Mouse (Mus musculus): ENCODE measurements at regions not wholly inside any gene's neighbourhood (a gene's known extent, or its start where the extent isn't known, plus 50 kb on each side); places are given as distances from the start of the nearest gene placed in this dataset.

- no peak for DNase-seq
- intact Hi-C loops (cut with DNase I), result no loop called here
These were observed 236.2 kb downstream of the 1500009L16Rik start for GRCm38 (mm10) chr10:83958826-83959225.

GRCm38 (mm10) chr10:83963232-83963760 is 240.6 kb downstream of the 1500009L16Rik start:
- no peak for DNase-seq
- intact Hi-C loops (cut with DNase I), result no loop called here

GRCm38 (mm10) chr10:83963779-83964643 is 241.3 kb downstream of the 1500009L16Rik start:
- intact Hi-C loops (cut with DNase I), result no loop called here
- DNase-seq, result no peak

GRCm38 (mm10) chr10:83964838-83965237 is 242.2 kb downstream of the 1500009L16Rik start:
- no peak for DNase-seq
- intact Hi-C loops (cut with DNase I), result no loop called here

GRCm38 (mm10) chr10:83970501-83970900 is 247.8 kb downstream of the 1500009L16Rik start:
- intact Hi-C loops (cut with DNase I), result no loop called here
- DNase-seq, result no peak

GRCm38 (mm10) chr10:83974548-83974947 is 251.9 kb downstream of the 1500009L16Rik start:
- DNase-seq, result no peak
- intact Hi-C loops (cut with DNase I), result no loop called here

GRCm38 (mm10) chr10:83976548-83976947 is 253.9 kb downstream of the 1500009L16Rik start:
- intact Hi-C loops (cut with DNase I), result no loop called here
- no peak for DNase-seq

- no peak for DNase-seq
- intact Hi-C loops (cut with DNase I), result no loop called here
These were observed 257.3 kb downstream of the 1500009L16Rik start for GRCm38 (mm10) chr10:83979930-83980329.

GRCm38 (mm10) chr10:83984697-83985415 is 262.2 kb downstream of the 1500009L16Rik start:
- intact Hi-C loops (cut with DNase I), result no loop called here

GRCm38 (mm10) chr10:83992577-83993305 is 270.1 kb downstream of the 1500009L16Rik start:
- no peak for DNase-seq
- intact Hi-C loops (cut with DNase I), result no loop called here

More at GRCm38 (mm10) chr10:83984697-83985415, 262.2 kb downstream of the 1500009L16Rik start:
- no peak for DNase-seq

- DNase-seq, result no peak
- intact Hi-C loops (cut with DNase I), result no loop called here
These were observed 272.4 kb downstream of the 1500009L16Rik start for GRCm38 (mm10) chr10:83995026-83995600.

- intact Hi-C loops (cut with DNase I), result no loop called here
- DNase-seq, result peak; percentile 53 to 71
These were observed 273.2 kb downstream of the 1500009L16Rik start for GRCm38 (mm10) chr10:83995913-83996312.

GRCm38 (mm10) chr10:83996489-83996888 is 273.8 kb downstream of the 1500009L16Rik start:
- intact Hi-C loops (cut with DNase I), result no loop called here
- no peak for DNase-seq

GRCm38 (mm10) chr10:84000436-84001208 is 278.0 kb downstream of the 1500009L16Rik start:
- DNase-seq, result no peak
- intact Hi-C loops (cut with DNase I), result no loop called here

GRCm38 (mm10) chr10:84002744-84003143 is 280.1 kb downstream of the 1500009L16Rik start:
- intact Hi-C loops (cut with DNase I), result no loop called here
- DNase-seq, result no peak

GRCm38 (mm10) chr10:84003601-84004149 is 281.0 kb downstream of the 1500009L16Rik start:
- intact Hi-C loops (cut with DNase I), result no loop called here

GRCm38 (mm10) chr10:84008923-84009322 is 286.3 kb downstream of the 1500009L16Rik start:
- intact Hi-C loops (cut with DNase I), result no loop called here
- no peak for DNase-seq

More at GRCm38 (mm10) chr10:84003601-84004149, 281.0 kb downstream of the 1500009L16Rik start:
- no peak for DNase-seq

GRCm38 (mm10) chr10:84019381-84019780 is 296.7 kb downstream of the 1500009L16Rik start:
- intact Hi-C loops (cut with DNase I), result loop anchor here (5.0 kb wide), 2 partner anchors 413 to 433 kb away; no protein-coding TSS in a partner anchor
- peak in 1 of 2 experiments; percentile 24 for DNase-seq
